Mouse (Mus musculus) E14TG2a.4 (cell line): Measurements from ENCODE around the gene Kif5c.

Experiments used
- H3K27me3 ChIP-seq: 2 replicates; pipeline ENCODE4 v1.6.1; 2014; ENCODE audit warnings: low read length, control low read depth; ENCODE audit not compliant: insufficient read depth
- H3K36me3 ChIP-seq: 2 replicates; pipeline ENCODE4 v1.6.1; 2014; ENCODE audit warnings: low read length, control low read depth; ENCODE audit not compliant: insufficient read depth
- H3K4me1 ChIP-seq: replicated peaks from 2 replicates; pipeline ENCODE4 v1.6.1; 2014; ENCODE audit warnings: low read depth, low read length, control low read depth
- H3K4me3 ChIP-seq: replicated peaks from 2 replicates; pipeline ENCODE4 v1.5.1; 2014; ENCODE audit warnings: mild to moderate bottlenecking, low read length
- H3K9me3 ChIP-seq: 2 replicates; pipeline ENCODE4 v1.6.1; 2014; ENCODE audit warnings: low read length, control low read depth
- CTCF ChIP-seq: conservative IDR thresholded peaks from 2 replicates; pipeline ENCODE4 v1.5.1; 2014; ENCODE audit warnings: low read length
- NANOG ChIP-seq: IDR thresholded peaks from 2 replicates; pipeline ENCODE4 v1.6.1; 2014; ENCODE audit warnings: borderline replicate concordance, low read length, mixed read lengths
- POU5F1 ChIP-seq: IDR thresholded peaks from 2 replicates; pipeline ENCODE4 v1.6.1; 2014; ENCODE audit warnings: low read length, borderline replicate concordance

The Kif5c gene

DNA sequence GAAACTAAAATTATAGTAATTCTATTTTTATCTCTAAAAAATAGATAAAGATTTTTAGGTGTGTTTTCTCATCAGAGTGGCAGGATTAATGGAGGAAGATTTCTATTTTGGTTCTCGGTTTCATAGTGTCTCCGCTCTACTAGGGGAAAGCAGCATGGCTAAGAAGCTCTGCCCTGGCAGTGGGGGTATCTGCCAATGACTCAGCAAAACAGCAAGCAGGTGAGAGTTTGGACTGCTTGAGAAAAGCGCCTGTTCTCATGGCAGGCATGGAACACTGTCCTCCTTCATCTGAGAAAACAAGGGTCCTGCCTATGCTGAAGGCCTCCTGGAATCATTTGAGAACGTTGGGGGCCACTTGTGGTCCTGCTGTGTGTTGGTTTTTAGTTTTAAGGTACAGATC is 156.1 kb downstream of the Kif5c start:
- Histone ChIP-seq H3K36me3 (no peaks in the 10 kb centered on the region), H3K27me3 (no peaks in the 10 kb centered on the region), H3K4me3 (no peak overlapping the region), H3K4me1 (peaks cover 7% of the 10 kb centered on the region), H3K9me3 (peaks cover 11% of the 10 kb centered on the region; the same call in 1 of the 2 replicates)
- TF ChIP-seq NANOG = no peak
- no peak for TF ChIP-seq POU5F1
- no peak for TF ChIP-seq CTCF

DNA sequence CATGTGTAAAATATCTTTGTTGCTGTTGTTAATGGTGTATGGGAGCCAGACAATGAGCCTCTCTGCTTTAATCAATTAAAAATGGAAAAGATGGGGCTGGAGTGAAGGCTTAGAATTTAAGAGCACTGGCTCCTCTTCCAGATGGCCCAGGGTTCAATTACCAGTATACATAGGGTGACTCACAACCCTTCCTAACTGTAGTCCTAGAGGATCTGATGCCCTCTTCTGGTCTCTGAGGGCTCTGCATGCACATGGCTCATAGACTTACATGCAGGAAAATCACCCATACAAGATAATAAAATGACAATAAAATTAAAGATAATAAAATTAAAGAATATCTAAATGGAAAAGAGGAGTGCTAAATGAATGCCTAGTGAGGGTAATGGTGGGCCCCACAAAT is 156.6 kb downstream of the Kif5c start:
- H3K9me3 ChIP-seq = peaks cover 11% of the 10 kb centered on the region; the same call in 1 of the 2 replicates
- TF ChIP-seq CTCF = peak; percentile 49
- no peak for TF ChIP-seq NANOG
- H3K27me3 ChIP-seq = no peaks in the 10 kb centered on the region
- H3K36me3 ChIP-seq = no peaks in the 10 kb centered on the region
- H3K4me3 ChIP-seq = no peak overlapping the region
- peaks cover 7% of the 10 kb centered on the region for H3K4me1 ChIP-seq

DNA sequence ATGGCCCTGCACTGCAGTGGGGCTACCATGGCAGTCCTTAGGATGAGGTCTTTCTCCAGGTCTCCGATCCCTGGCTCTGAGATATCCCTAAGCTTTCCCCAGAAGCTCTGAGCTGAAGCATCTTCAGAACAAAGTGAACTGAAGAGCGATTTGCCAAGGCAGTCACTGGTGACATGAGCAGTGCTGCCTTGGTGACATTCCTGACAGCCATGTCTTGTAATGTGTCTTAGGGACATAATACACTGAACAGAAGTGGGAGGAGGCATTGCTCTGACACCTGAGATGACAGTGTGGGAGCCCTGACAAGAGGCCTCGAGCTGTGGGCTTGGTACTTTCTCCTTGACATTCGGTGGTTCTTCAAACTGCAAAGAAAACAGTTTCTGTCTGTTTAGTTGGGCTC is 157.3 kb downstream of the Kif5c start:
- no peaks in the 10 kb centered on the region for H3K27me3 ChIP-seq
- H3K4me1 ChIP-seq = peaks cover 7% of the 10 kb centered on the region
- no peaks in the 10 kb centered on the region for H3K36me3 ChIP-seq
- peaks cover 11% of the 10 kb centered on the region; the same call in 1 of the 2 replicates for H3K9me3 ChIP-seq
- no peak for TF ChIP-seq CTCF
- no peak for TF ChIP-seq POU5F1
- TF ChIP-seq NANOG = no peak
- H3K4me3 ChIP-seq = no peak overlapping the region

DNA sequence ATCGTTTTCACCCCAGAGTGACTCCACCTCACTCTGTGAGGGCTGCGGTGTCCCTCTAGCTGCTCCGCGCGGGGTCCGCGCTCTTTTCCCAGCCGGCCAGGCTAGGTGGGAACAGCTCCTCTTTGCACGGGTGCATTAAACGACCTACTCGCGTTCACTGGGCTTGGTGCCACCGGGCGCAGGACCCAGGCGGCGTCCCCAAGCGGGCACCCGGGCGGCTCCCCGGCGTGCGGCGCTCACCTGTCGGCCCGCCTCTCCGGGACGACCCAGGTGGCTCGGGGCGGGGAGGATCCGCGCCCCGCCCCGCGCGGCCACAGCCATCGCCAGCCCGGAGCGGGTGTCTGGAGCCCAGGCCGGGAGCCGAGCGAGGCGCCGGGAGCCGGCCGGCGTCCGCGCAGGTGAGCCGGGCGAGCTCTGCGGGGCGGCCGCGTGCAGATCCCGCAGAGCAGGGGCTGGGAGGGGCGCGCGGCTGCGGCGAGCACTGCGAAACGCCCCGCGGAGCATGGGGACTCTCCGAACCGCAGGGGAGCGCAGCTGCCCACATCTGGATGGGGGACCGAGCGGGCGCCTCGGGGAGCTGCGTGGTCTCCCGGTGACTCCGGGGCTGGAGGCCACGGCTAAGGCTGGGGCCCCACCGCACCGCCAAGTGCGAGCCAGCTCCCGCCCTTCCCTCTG is 168.4 kb downstream of the Kif5c start, which contains the start of gene Lypd6b:
TSS of gene Lypd6b (plus strand) at position 313 of the 675 bp plus-strand sequence.
- Histone ChIP-seq H3K36me3 (no peaks in the 10 kb centered on the region), H3K4me1 (peaks cover 12% of the 10 kb centered on the region), H3K27me3 (peaks cover 65% of the 10 kb centered on the region), H3K4me3 (peak within 1 kb of the TSS; percentile 83), H3K9me3 (no peaks in the 10 kb centered on the region)
- no peak for TF ChIP-seq NANOG
- TF ChIP-seq POU5F1 = no peak
- TF ChIP-seq CTCF = no peak

DNA sequence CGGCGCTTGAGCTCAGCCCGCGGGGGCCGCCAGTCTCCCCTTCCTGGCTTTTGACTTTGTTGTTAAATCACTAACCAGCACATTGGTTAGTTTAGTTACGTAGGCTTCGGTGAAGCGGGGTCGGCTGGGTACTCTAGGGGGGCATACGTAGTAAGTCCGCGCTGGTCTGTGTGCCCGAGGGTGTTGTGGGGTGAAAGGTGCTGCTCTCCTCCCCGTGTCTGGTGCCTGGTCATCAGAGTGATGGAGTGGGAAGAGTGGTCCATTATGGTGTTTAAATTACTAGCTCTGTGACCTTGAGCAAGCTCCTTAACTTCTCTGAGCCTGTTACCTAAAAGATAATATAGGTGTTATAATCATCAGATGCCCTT is 168.9 kb downstream of the Kif5c start:
- Histone ChIP-seq H3K9me3 (no peaks in the 10 kb centered on the region), H3K36me3 (no peaks in the 10 kb centered on the region), H3K4me1 (peaks cover 12% of the 10 kb centered on the region), H3K4me3 (peak overlapping the region; percentile 83), H3K27me3 (peaks cover 65% of the 10 kb centered on the region)
- TF ChIP-seq CTCF (no peak), POU5F1 (no peak), NANOG (no peak)

DNA sequence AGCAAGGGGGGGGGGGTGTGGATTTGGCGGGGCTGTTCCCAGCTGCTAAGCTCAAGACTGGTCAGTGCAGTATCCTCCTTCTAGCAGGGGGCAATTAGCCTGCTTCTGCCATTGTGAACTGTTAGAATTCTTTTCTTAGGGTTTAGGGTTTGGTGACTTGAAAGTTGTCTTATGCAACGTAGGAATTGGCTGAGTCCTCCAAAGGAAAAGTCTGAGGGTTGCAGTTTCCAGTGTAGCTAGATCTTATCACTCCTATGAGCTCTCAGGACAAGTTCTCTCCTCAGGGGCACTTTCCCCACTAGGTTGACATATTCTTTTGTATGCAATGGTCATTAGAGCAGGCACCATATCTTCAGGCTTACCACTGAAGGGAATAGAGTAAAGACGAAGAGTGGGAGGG is 169.5 kb downstream of the Kif5c start:
- peaks cover 12% of the 10 kb centered on the region for H3K4me1 ChIP-seq
- H3K9me3 ChIP-seq = no peaks in the 10 kb centered on the region
- no peak overlapping the region for H3K4me3 ChIP-seq
- TF ChIP-seq NANOG = no peak
- no peak for TF ChIP-seq POU5F1
- no peak for TF ChIP-seq CTCF
- H3K27me3 ChIP-seq = peaks cover 65% of the 10 kb centered on the region
- no peaks in the 10 kb centered on the region for H3K36me3 ChIP-seq

DNA sequence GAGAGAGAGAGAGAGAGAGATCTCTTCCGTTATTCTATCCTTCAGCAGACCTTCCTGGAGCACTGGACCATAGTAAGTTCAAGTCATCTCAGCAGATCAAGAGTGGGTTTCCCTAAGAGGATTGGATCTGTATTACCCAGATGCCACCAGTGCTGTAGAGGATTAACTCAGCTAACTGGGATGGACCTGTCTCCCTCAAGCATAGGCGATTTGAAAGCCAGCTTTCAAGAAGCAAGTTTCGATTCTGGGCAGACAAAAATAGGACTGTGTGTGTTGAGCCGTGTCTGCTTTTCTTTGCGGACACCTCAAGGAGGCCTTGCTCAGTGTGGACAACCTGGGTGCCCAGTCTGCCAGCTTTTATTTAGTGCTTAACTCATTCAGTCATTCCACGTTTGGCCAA is 170.0 kb downstream of the Kif5c start:
- TF ChIP-seq CTCF = no peak
- TF ChIP-seq POU5F1 = no peak
- TF ChIP-seq NANOG = no peak
- H3K4me1 ChIP-seq = peaks cover 12% of the 10 kb centered on the region
- H3K36me3 ChIP-seq = no peaks in the 10 kb centered on the region
- peaks cover 62% of the 10 kb centered on the region for H3K27me3 ChIP-seq
- no peak overlapping the region for H3K4me3 ChIP-seq
- no peaks in the 10 kb centered on the region for H3K9me3 ChIP-seq

DNA sequence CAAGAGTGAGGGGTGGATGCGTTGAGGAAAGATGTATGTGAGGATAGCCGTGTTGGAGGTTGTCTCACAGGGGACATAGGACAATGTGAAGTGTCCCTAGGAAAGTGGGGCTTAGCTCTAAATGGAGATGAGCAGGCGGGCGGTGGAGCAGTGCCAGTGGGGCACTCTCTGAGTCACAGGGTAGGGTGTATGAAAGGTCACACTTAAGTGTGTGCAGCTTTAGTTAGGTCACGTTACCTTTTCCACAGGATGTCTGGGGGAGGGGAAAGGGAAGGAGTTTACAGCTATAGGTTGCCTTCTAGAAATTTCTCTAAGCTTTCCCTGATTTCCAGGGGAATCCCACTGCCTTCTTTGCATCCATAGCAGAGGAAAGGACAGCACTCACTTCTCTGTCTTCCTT is 170.4 kb downstream of the Kif5c start:
- Histone ChIP-seq H3K4me1 (peaks cover 12% of the 10 kb centered on the region), H3K27me3 (peaks cover 60% of the 10 kb centered on the region), H3K36me3 (no peaks in the 10 kb centered on the region), H3K9me3 (no peaks in the 10 kb centered on the region), H3K4me3 (no peak overlapping the region)
- TF ChIP-seq NANOG = no peak
- TF ChIP-seq CTCF = no peak
- no peak for TF ChIP-seq POU5F1

DNA sequence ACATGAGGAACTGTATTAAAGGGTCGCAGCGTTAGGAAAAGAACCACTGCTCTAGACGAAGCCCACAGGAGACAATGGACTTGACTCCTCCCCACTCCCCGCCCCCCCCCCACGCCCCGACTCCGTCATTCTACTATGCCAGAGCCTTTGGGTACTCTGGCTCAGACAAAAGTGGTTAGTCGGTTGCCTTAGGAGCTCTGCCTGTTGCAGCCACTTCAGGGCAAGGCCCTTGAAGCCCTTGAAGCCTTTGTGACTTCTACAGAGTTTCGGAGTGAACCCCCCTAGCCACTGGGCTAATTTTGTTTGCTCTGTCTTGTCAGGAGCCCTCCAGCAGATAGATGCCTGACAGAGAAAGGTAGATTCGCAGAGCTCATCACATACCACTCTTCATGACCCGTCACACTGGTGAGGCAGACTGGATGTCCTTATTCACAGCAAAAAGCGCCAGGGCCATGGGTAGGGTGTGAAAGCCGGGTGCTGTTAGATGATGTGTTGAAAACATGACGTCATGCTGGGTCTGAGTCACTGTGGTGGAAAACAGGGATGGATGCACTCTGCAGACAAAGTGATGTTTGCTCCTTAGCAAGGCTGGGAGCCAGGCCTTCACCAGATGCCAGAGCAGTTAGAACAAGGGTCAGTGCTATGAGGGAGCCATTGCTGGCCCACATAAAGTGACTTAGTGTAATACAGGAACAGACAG is 178.5 kb downstream of the Kif5c start:
- Histone ChIP-seq H3K4me1 (no peaks in the 10 kb centered on the region; the same call in 1 of the 2 replicates), H3K27me3 (no peaks in the 10 kb centered on the region), H3K9me3 (no peaks in the 10 kb centered on the region), H3K4me3 (no peak overlapping the region), H3K36me3 (no peaks in the 10 kb centered on the region)
- TF ChIP-seq CTCF (no peak), NANOG (no peak)
